Mouse (Mus musculus): ENCODE results near the gene Fam47c.

Gene Fam47c

GRCm38 (mm10) chrX:78737463-78737862 lies at the start of gene Fam47c:
Gene Fam47c, plus strand, starts transcription at chrX:78737763.
- no peak for DNase-seq (ENCODE audit: low spot score in 2 of 2)

GRCm38 (mm10) chrX:78769408-78769807 lies 31.8 kb downstream of the Fam47c start:
- no peak for DNase-seq (ENCODE audit: low spot score in 2 of 2)

- DNase-seq (ENCODE audit: low spot score in 2 of 2) = no peak
Observed at GRCm38 (mm10) chrX:78777078-78777477, 39.5 kb downstream of the Fam47c start.

All from spleen, postnatal 36 days (tissue).